Mouse (Mus musculus) v-Abl transformed pro-B cells (cell line): ENCODE results near the gene Gm266.

ENCODE experiments used
- in situ Hi-C, 2 experiments: fragments of 400-800 bp; cut with MboI; formaldehyde crosslinking; loops; one replicate each; pipeline ENCODE4 v1.15.1; 2025; ENCODE audit not compliant: unreplicated experiment in 2 of 2

The Gm266 gene

DNA sequence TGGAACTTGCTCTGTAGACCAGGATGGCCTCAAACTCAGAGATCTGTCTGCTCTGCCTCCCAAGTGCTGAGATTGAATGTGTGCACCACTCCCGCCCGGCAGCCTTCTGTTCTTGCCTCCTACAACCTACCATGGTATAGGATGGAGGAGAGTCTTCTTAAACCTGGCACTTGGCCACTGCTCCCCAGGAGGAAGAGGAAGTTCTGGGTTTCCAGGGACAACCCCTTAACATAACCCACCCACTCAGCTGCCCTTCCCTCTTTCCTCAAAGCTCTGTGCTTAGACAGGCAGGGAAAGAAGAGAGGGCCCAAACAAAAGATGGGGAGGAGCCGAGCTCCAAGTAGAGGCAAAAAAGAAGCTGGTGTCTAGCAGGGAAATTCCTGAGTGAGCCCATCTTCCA, 44.1 kb downstream of the Gm266 start:
- in situ Hi-C loops: no loop called here

DNA sequence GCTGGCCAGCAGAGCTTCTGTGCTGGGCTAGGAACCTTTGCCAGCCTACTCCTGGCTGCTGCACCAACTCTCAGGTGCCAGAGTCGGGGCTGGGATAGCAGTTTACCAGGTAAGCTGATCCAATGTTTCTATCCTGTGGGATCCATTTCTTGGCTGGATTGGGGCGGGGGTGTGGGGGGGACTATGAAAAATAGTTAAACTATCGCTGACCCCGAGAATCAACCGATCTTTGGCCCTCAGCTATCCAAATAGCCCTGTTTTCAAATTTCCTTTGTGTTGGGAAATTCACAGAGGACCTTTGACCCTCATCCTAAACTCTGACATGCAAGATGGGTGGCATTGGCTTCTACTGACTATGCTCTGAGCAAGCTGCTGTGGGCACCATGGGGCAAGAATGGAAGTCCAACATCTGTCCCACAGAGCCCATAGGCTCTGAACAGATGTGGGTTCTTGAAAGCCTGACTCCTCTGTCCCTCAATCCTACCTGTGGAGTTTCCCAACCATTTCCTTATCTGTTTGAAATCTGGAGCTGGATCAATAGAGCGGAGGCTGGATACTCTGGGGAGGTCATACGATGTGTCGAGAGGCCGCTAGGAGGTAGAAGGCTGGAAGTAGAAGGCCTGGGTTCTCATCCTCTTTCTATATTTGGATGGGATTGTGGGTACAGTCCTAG, 44.8 kb downstream of the Gm266 start:
- in situ Hi-C loops: no loop called here

- in situ Hi-C loops: no loop called here
These were observed 46.8 kb downstream of the Gm266 start for GRCm38 (mm10) chr12:111438850-111439249.

- in situ Hi-C loops: no loop called here
These were observed 48.3 kb downstream of the Gm266 start for GRCm38 (mm10) chr12:111437222-111437900.

GRCm38 (mm10) chr12:111436640-111437039, 49.0 kb downstream of the Gm266 start:
- in situ Hi-C loops: no loop called here

DNA sequence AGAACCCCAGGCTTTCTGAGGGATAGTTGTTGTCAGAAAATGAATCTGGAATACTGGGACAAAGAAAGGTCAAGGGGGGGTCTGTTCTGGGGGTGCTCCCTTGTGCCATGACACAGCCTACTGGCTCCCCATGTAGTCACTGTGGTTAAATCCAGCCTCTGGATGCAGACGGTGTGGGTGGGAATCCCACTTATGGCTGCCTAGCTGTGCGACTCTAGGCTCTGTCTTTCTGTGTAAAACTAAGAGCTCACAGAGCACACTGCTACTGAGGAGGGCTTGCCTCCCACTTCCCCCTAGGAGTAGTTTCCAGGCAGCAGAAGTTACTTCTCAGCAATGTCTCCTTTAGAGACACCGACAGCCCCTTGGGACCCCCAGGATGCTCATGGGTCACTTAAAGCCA, 49.5 kb downstream of the Gm266 start:
- in situ Hi-C loops: no loop called here

- in situ Hi-C loops: no loop called here
These were observed 50.8 kb downstream of the Gm266 start for GRCm38 (mm10) chr12:111434745-111435327.
